Mouse (Mus musculus) embryonic facial prominence, embryonic 14.5 days (tissue): ENCODE measurements at regions not wholly inside any gene's neighbourhood (a gene's known extent, or its start where the extent isn't known, plus 50 kb on each side); places are given as distances from the start of the nearest gene placed in this dataset.

ENCODE experiments used
- ATAC-seq: fragments of 200-750 bp; cut with Nextera tagmentation; 2 replicates; pipeline ENCODE4 v1.8.0; 2017; ENCODE audit warnings: low read depth, moderate number of reproducible peaks, moderate TSS enrichment
- DNase-seq: peaks from one replicate; pipeline ENCODE4 v3.0.0-alpha.2; 2015; ENCODE audit warnings: low spot score
- H3K27ac ChIP-seq: fragments of 300-500 bp; sonication (generic); replicated peaks from 2 replicates; pipeline ENCODE4 v1.5.1; 2014; ENCODE audit warnings: low read depth, mild to moderate bottlenecking, low read length, moderate library complexity
- H3K27me3 ChIP-seq: fragments of 300-500 bp; sonication (generic); replicated peaks from 2 replicates; pipeline ENCODE4 v1.6.1; 2014; ENCODE audit warnings: low read length; ENCODE audit not compliant: control insufficient read depth, insufficient read depth
- H3K36me3 ChIP-seq: fragments of 300-500 bp; sonication (generic); 2 replicates; pipeline ENCODE4 v1.6.1; 2014; ENCODE audit warnings: low read length, mixed read lengths; ENCODE audit not compliant: control insufficient read depth, insufficient read depth
- H3K4me1 ChIP-seq: fragments of 300-500 bp; sonication (generic); 2 replicates; pipeline ENCODE4 v1.6.1; 2014; ENCODE audit warnings: antibody characterized with exemption, low read length; ENCODE audit not compliant: control insufficient read depth, insufficient read depth
- H3K4me2 ChIP-seq: fragments of 300-500 bp; sonication (generic); 2 replicates; pipeline ENCODE4 v1.6.1; 2014; ENCODE audit warnings: low read depth, mild to moderate bottlenecking, low read length, moderate library complexity, mixed read lengths
- H3K4me3 ChIP-seq: fragments of 300-500 bp; sonication (generic); 2 replicates; pipeline ENCODE4 v1.5.1; 2014; ENCODE audit warnings: low read depth, mild to moderate bottlenecking, low read length
- H3K9ac ChIP-seq: fragments of 300-500 bp; sonication (generic); 2 replicates; pipeline ENCODE4 v1.6.1; 2014; ENCODE audit warnings: low read depth, mild to moderate bottlenecking, low read length, moderate library complexity, mixed read lengths
- H3K9me3 ChIP-seq: fragments of 300-500 bp; sonication (generic); 2 replicates; pipeline ENCODE4 v1.6.1; 2016; ENCODE audit warnings: low read length; ENCODE audit not compliant: control insufficient read depth
- WGBS: fragments of 180-500 bp; shearing (Covaris S2); extraction: QIAGEN DNeasy Blood & Tissue Kit; methylation state at CpG from one replicate; pipeline ENCODE4 v1.1.7; 2014; 5-methylcytosine and 5-hydroxymethylcytosine counted together

- no peaks in the 10 kb centered on the region for H3K9me3 ChIP-seq
- no peak overlapping the region for H3K4me3 ChIP-seq
- H3K27me3 ChIP-seq = no peaks in the 10 kb centered on the region
- H3K9ac ChIP-seq = no peak overlapping the region
- H3K27ac ChIP-seq = no peak overlapping the region
- WGBS = 83% methylated on average over 2 of the region's 2 CpGs
- no peak overlapping the region for H3K4me2 ChIP-seq
- no peaks in the 10 kb centered on the region for H3K36me3 ChIP-seq
- DNase-seq = no peak
- ATAC-seq = no peak
- no peaks in the 10 kb centered on the region for H3K4me1 ChIP-seq
These were observed 514.9 kb upstream of the Zfp804a start for GRCm38 (mm10) chr2:81538111-81538510.

DNA sequence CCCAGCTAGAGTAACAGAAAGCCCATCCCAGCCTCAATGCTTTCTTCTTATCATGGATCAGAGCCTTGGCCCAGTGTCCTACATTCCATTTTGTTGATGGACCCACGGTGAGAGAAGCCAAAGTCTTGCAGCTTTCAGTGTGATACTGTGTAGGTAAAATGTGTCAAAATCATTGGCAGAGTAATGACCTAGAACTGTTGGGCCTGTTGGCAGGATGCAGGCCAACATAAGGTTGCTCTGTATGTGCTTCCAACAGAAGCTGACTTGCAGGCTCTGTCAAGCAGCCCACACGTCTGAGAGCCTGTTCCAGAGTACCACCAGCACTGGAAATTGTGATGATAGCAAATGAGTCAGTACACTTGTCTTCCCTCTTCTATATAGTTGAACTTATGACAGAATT, 503.9 kb upstream of the Zfp804a start:
- Histone ChIP-seq H3K9ac (no peak overlapping the region), H3K4me1 (no peaks in the 10 kb centered on the region), H3K4me3 (no peak overlapping the region), H3K9me3 (no peaks in the 10 kb centered on the region), H3K27me3 (no peaks in the 10 kb centered on the region), H3K36me3 (no peaks in the 10 kb centered on the region), H3K4me2 (no peak overlapping the region), H3K27ac (no peak overlapping the region)
- ATAC-seq (no peak), DNase-seq (no peak)
- WGBS = 93% methylated on average over 2 of the region's 2 CpGs

- 64% methylated on average over 3 of the region's 3 CpGs for WGBS
- Histone ChIP-seq H3K27me3 (no peaks in the 10 kb centered on the region), H3K9me3 (no peaks in the 10 kb centered on the region), H3K9ac (no peak overlapping the region), H3K4me1 (no peaks in the 10 kb centered on the region), H3K36me3 (no peaks in the 10 kb centered on the region), H3K27ac (no peak overlapping the region), H3K4me2 (no peak overlapping the region), H3K4me3 (no peak overlapping the region)
- DNase-seq (no peak), ATAC-seq (no peak)
These were observed 470.9 kb upstream of the Zfp804a start for GRCm38 (mm10) chr2:81582111-81582510.
